Mouse (Mus musculus) liver, adult 2 months (tissue): ENCODE measurements around the gene Acvr1.

Experiments used
- CTCF ChIP-seq: fragments of 200-500 bp; IDR thresholded peaks from 2 replicates; pipeline ENCODE4 v1.5.1; 2011; ENCODE audit warnings: low read depth, low read length, control low read depth
- POLR2A ChIP-seq: fragments of 200-500 bp; IDR thresholded peaks from 2 replicates; pipeline ENCODE4 v1.6.1; 2011; ENCODE audit warnings: low read length, control low read depth; ENCODE audit not compliant: insufficient read depth; ENCODE audit errors: extremely low read depth

DNA sequence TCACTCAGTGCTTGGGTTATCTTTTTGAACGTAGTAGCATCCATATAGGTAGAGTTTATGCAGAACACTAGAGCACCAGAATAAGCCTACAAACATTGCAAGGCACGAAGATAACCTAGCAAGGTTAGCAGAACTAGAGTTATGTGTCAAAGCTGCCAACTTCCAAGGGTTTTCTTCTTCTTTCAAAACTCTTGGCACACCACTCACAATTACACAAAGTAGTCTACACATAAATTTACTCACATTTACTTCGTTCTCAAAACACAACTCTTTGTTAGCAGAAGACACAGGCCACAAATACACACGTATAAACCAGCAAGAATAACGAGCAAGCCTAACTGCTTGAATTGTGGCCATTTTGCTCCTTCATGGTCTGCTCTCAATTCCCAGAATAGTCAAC is 23.7 kb downstream of the Acvr1 start:
- TF ChIP-seq CTCF (no peak), POLR2A (no peak)
